Mouse (Mus musculus) small intestine, adult 2 months (tissue): Measurements from ENCODE around the gene Ppp1r3c. TPM values are rescaled to one million over a fixed set of nuclear protein-coding genes. Genes with fewer than 3 reads are reported as not detected.
A peak's percentile ranks its signal among the peaks of the same experiment; 100 is the strongest.
"Not testable (repeated sequence)": the region's sequence is repeated elsewhere in the genome, so short reads cannot be mapped to it uniquely, and the experiment has no call there.

Experiments
- H3K27ac ChIP-seq: fragments of 200-500 bp; 2 replicates; pipeline ENCODE4 v1.5.1; 2012; ENCODE audit warnings: low read depth, low read length, control low read depth, inconsistent platforms; ENCODE audit not compliant: insufficient read depth
- H3K27me3 ChIP-seq: fragments of 200-500 bp; 2 replicates; pipeline ENCODE4 v1.6.1; 2012; ENCODE audit warnings: mild to moderate bottlenecking, moderate library complexity, low read length, inconsistent platforms; ENCODE audit not compliant: control insufficient read depth, insufficient read depth
- H3K36me3 ChIP-seq: fragments of 200-500 bp; 2 replicates; pipeline ENCODE4 v1.6.1; 2012; ENCODE audit warnings: mild to moderate bottlenecking, low read length, control low read depth, inconsistent platforms; ENCODE audit not compliant: control insufficient read depth, insufficient read depth
- H3K4me1 ChIP-seq: fragments of 200-500 bp; 2 replicates; pipeline ENCODE4 v1.6.1; 2012; ENCODE audit warnings: low read length, inconsistent platforms, mixed read lengths; ENCODE audit not compliant: control insufficient read depth, insufficient read depth, insufficient read length
- H3K4me3 ChIP-seq: fragments of 200-500 bp; 2 replicates; pipeline ENCODE4 v1.5.1; 2012; ENCODE audit warnings: low read depth, mild to moderate bottlenecking, control low read depth, inconsistent platforms, low read length, moderate library complexity
- CTCF ChIP-seq: fragments of 200-500 bp; IDR thresholded peaks from 2 replicates; pipeline ENCODE4 v1.5.1; 2012; ENCODE audit warnings: low read depth, mild to moderate bottlenecking, control low read depth, inconsistent platforms, low read length, moderate library complexity, mixed read lengths; ENCODE audit not compliant: insufficient replicate concordance, insufficient read length; ENCODE audit errors: extremely low read depth
- POLR2A ChIP-seq: fragments of 200-500 bp; IDR thresholded peaks from 2 replicates; pipeline ENCODE4 v1.6.1; 2012; ENCODE audit warnings: low read depth, mild to moderate bottlenecking, control low read depth, inconsistent platforms, low read length, moderate library complexity
- WGBS: fragments of 180-500 bp; shearing (Covaris S2); methylation state at CpG from one replicate; pipeline ENCODE4 v1.1.7; 2018; 5-methylcytosine and 5-hydroxymethylcytosine counted together
- polyA plus RNA-seq: library from polyadenylated mRNA; depleted of rRNA; stranded (reverse); fragments of >200 nt; gene quantifications from 2 replicates; pipeline ENCODE4 v1.2.3, GENCODE M21; 2012

Ppp1r3c gene
- polyA plus RNA-seq, 1 experiment, result 0.75 TPM

GRCm38 (mm10) chr19:36737087-36737486, 634 bp upstream of the Ppp1r3c start:
- Histone ChIP-seq H3K4me1 (peaks cover 3% of the 10 kb centered on the region), H3K4me3 (peak overlapping the region; percentile 56), H3K27ac (peak overlapping the region; percentile 51; the same call in 1 of the 2 replicates), H3K27me3 (peaks cover 7% of the 10 kb centered on the region), H3K36me3 (no peaks in the 10 kb centered on the region)
- TF ChIP-seq CTCF, result no peak
- TF ChIP-seq POLR2A, result no peak
- WGBS, result 34% methylated on average over 6 of the region's 6 CpGs

- no peak overlapping the region for H3K27ac ChIP-seq
These were observed 2.0 kb downstream of the Ppp1r3c start for GRCm38 (mm10) chr19:36734308-36735038.

GRCm38 (mm10) chr19:36733191-36733943, 3.1 kb downstream of the Ppp1r3c start:
- WGBS, result 91% methylated on average over 16 of the region's 16 CpGs
- Histone ChIP-seq H3K27me3 (peaks cover 7% of the 10 kb centered on the region), H3K27ac (no peak overlapping the region), H3K36me3 (no peaks in the 10 kb centered on the region), H3K4me3 (no peak overlapping the region), H3K4me1 (peaks cover 3% of the 10 kb centered on the region)
- TF ChIP-seq POLR2A, result no peak
- no peak for TF ChIP-seq CTCF

More at GRCm38 (mm10) chr19:36734308-36735038, 2.0 kb downstream of the Ppp1r3c start:
- WGBS, result 58% methylated on average over 10 of the region's 10 CpGs
- peaks cover 7% of the 10 kb centered on the region for H3K27me3 ChIP-seq
- TF ChIP-seq CTCF (no peak), POLR2A (no peak)
- H3K36me3 ChIP-seq, result no peaks in the 10 kb centered on the region
- H3K4me3 ChIP-seq, result no peak overlapping the region
- H3K4me1 ChIP-seq, result peaks cover 3% of the 10 kb centered on the region

GRCm38 (mm10) chr19:36731310-36731709, 5.1 kb downstream of the Ppp1r3c start:
- no peaks in the 10 kb centered on the region for H3K36me3 ChIP-seq
- no peak overlapping the region for H3K4me3 ChIP-seq
- H3K27me3 ChIP-seq, result peaks cover 3% of the 10 kb centered on the region
- no peak overlapping the region for H3K27ac ChIP-seq
- no peaks in the 10 kb centered on the region for H3K4me1 ChIP-seq
- TF ChIP-seq CTCF, result no peak
- no peak for TF ChIP-seq POLR2A
- 83% methylated on average over 11 of the region's 11 CpGs for WGBS

GRCm38 (mm10) chr19:36730414-36730813, 6.0 kb downstream of the Ppp1r3c start:
- H3K27me3 ChIP-seq, H3K4me3 ChIP-seq, H3K36me3 ChIP-seq, H3K27ac ChIP-seq, H3K4me1 ChIP-seq: not testable (repeated sequence)
- WGBS, result 85% methylated on average over 2 of the region's 2 CpGs

- Histone ChIP-seq H3K36me3 (no peaks in the 10 kb centered on the region), H3K27ac (no peak overlapping the region), H3K4me1 (no peaks in the 10 kb centered on the region), H3K4me3 (no peak overlapping the region), H3K27me3 (no peaks in the 10 kb centered on the region)
- no peak for TF ChIP-seq CTCF
- TF ChIP-seq POLR2A, result no peak
- 74% methylated on average over 12 of the region's 12 CpGs for WGBS
These were observed 7.6 kb downstream of the Ppp1r3c start for GRCm38 (mm10) chr19:36728741-36729460.

- 73% methylated on average over 7 of the region's 7 CpGs for WGBS
- H3K27ac ChIP-seq, result no peak overlapping the region
- H3K4me1 ChIP-seq, result no peaks in the 10 kb centered on the region
- TF ChIP-seq POLR2A (no peak), CTCF (no peak)
- H3K4me3 ChIP-seq, result no peak overlapping the region
- no peaks in the 10 kb centered on the region for H3K27me3 ChIP-seq
- no peaks in the 10 kb centered on the region for H3K36me3 ChIP-seq
These were observed 11.5 kb downstream of the Ppp1r3c start for GRCm38 (mm10) chr19:36724970-36725369.
